Mouse (Mus musculus) hindbrain, embryonic 11.5 days (tissue): Measurements from ENCODE around the gene Slc17a6. TPM values are rescaled to one million over a fixed set of nuclear protein-coding genes. Genes with fewer than 3 reads are reported as not detected.
"Not testable (repeated sequence)": the region's sequence is repeated elsewhere in the genome, so short reads cannot be mapped to it uniquely, and the experiment has no call there.

Experiments used
- ATAC-seq: fragments of 200-750 bp; cut with Nextera tagmentation; 2 replicates; pipeline ENCODE4 v1.8.0; 2017; ENCODE audit warnings: mild to moderate bottlenecking, moderate TSS enrichment, moderate library complexity; ENCODE audit not compliant: low FRiP score
- DNase-seq: peaks from one replicate; pipeline ENCODE4 v3.0.0-alpha.2; 2015; ENCODE audit warnings: low spot score
- H3K27ac ChIP-seq: fragments of 300-500 bp; sonication (generic); 2 replicates; pipeline ENCODE4 v1.5.1; 2014; ENCODE audit warnings: mild to moderate bottlenecking, low read depth, low read length
- H3K27me3 ChIP-seq: fragments of 300-500 bp; sonication (generic); 2 replicates; pipeline ENCODE4 v1.6.1; 2014; ENCODE audit warnings: mild to moderate bottlenecking, low read length, moderate library complexity, mixed read lengths; ENCODE audit not compliant: control insufficient read depth, insufficient read depth
- H3K36me3 ChIP-seq: fragments of 300-500 bp; sonication (generic); 2 replicates; pipeline ENCODE4 v1.6.1; 2014; ENCODE audit warnings: mild to moderate bottlenecking, low read length, moderate library complexity, mixed read lengths; ENCODE audit not compliant: control insufficient read depth, insufficient read depth
- H3K4me1 ChIP-seq: fragments of 300-500 bp; sonication (generic); replicated peaks from 2 replicates; pipeline ENCODE4 v1.6.1; 2014; ENCODE audit warnings: low read length, mixed read lengths; ENCODE audit not compliant: control insufficient read depth, insufficient read depth
- H3K4me2 ChIP-seq: fragments of 300-500 bp; sonication (generic); replicated peaks from 2 replicates; pipeline ENCODE4 v1.6.1; 2014; ENCODE audit warnings: mild to moderate bottlenecking, low read depth, low read length
- H3K4me3 ChIP-seq: fragments of 300-500 bp; sonication (generic); 2 replicates; pipeline ENCODE4 v1.5.1; 2014; ENCODE audit warnings: low read depth, low read length
- H3K9ac ChIP-seq: fragments of 300-500 bp; sonication (generic); 2 replicates; pipeline ENCODE4 v1.6.1; 2014; ENCODE audit warnings: low read depth, low read length
- H3K9me3 ChIP-seq: fragments of 300-500 bp; sonication (generic); 2 replicates; pipeline ENCODE4 v1.6.1; 2016; ENCODE audit warnings: low read length; ENCODE audit not compliant: control insufficient read depth
- WGBS: fragments of 180-500 bp; shearing (Covaris S2); extraction: QIAGEN DNeasy Blood & Tissue Kit; methylation state at CpG from one replicate; pipeline ENCODE4 v1.1.7; 2014; 5-methylcytosine and 5-hydroxymethylcytosine counted together
- polyA plus RNA-seq: library from polyadenylated mRNA; unstranded; fragments of >200 nt; fragmentation: Nextera tagmentation; extraction: Ambion mirVana; gene quantifications from 2 replicates; pipeline ENCODE4 v1.2.1, GENCODE M21; 2014

The Slc17a6 gene
- polyA plus RNA-seq, 1 experiment from 2014 or later: 33.2 TPM

- not testable (repeated sequence) for H3K27me3 ChIP-seq, H3K9ac ChIP-seq, H3K4me2 ChIP-seq, H3K36me3 ChIP-seq, H3K9me3 ChIP-seq, H3K4me3 ChIP-seq, ATAC-seq, H3K27ac ChIP-seq, H3K4me1 ChIP-seq, DNase-seq
- 78% methylated on average over 3 of the region's 3 CpGs for WGBS
Measured at GRCm38 (mm10) chr7:51710346-51710745, 88.5 kb downstream of the Slc17a6 start.

GRCm38 (mm10) chr7:51715771-51716170 is 94.0 kb downstream of the Slc17a6 start:
- H3K36me3 ChIP-seq: no peaks in the 10 kb centered on the region
- H3K9me3 ChIP-seq: no peaks in the 10 kb centered on the region
- 73% methylated on average over 2 of the region's 2 CpGs for WGBS
- no peaks in the 10 kb centered on the region for H3K4me1 ChIP-seq
- H3K27me3 ChIP-seq: no peaks in the 10 kb centered on the region
- DNase-seq (no peak), ATAC-seq (no peak)
- H3K4me3 ChIP-seq: no peak overlapping the region
- no peak overlapping the region for H3K27ac ChIP-seq
- no peak overlapping the region for H3K9ac ChIP-seq
- H3K4me2 ChIP-seq: no peak overlapping the region

Other genes starting within 250 kb of the Slc17a6 start
- 0.23 and 0.38 TPM in 2 replicates for gene Ano5, start 111.0 kb upstream of the Slc17a6 start, polyA plus RNA-seq
- gene Gas2, start 240.0 kb downstream of the Slc17a6 start, polyA plus RNA-seq: 41.1 and 41.7 TPM in 2 replicates
- 12.1 and 14.2 TPM in 2 replicates for gene Fancf, start 240.3 kb downstream of the Slc17a6 start, polyA plus RNA-seq